Mouse (Mus musculus) myocyte (in vitro differentiated cells): Measurements from ENCODE around the gene Tnfsf10.

Experiments used
- CEBPB ChIP-seq: IDR thresholded peaks from 2 replicates; pipeline ENCODE4 v1.6.1; 2011; ENCODE audit warnings: mild to moderate bottlenecking, moderate library complexity; ENCODE audit not compliant: poor library complexity, insufficient read depth, severe bottlenecking
- E2F4 ChIP-seq: IDR thresholded peaks from one replicate; pipeline ENCODE4 v1.6.1; 2011; ENCODE audit warnings: mild to moderate bottlenecking, control low read depth, moderate library complexity; ENCODE audit not compliant: insufficient read depth
- MYOD1 ChIP-seq, 3 experiments: IDR thresholded peaks; one replicate each; pipeline ENCODE4 v1.6.1; 2011; ENCODE audit warnings: control low read depth in 2 of 3, low read depth in 2 of 3, mild to moderate bottlenecking in 2 of 3, moderate library complexity in 1 of 3; ENCODE audit not compliant: insufficient read length in 2 of 3, control insufficient read depth in 1 of 3
- MYOG ChIP-seq, 3 experiments: IDR thresholded peaks; one replicate each; pipeline ENCODE4 v1.6.1; 2011; ENCODE audit warnings: control low read depth in 2 of 3, low read depth in 2 of 3, mild to moderate bottlenecking in 2 of 3; ENCODE audit not compliant: insufficient read length in 2 of 3, control insufficient read depth in 1 of 3, insufficient read depth in 1 of 3
- POLR2A ChIP-seq: IDR thresholded peaks from one replicate; pipeline ENCODE4 v1.6.1; 2011; ENCODE audit warnings: low read depth, mild to moderate bottlenecking, control low read depth, moderate library complexity; ENCODE audit not compliant: insufficient read length
- REST ChIP-seq: IDR thresholded peaks from one replicate; pipeline ENCODE4 v1.6.1; 2011; ENCODE audit warnings: mild to moderate bottlenecking, control low read depth, moderate library complexity; ENCODE audit not compliant: insufficient read depth, insufficient read length
- TCF12 ChIP-seq: IDR thresholded peaks from one replicate; pipeline ENCODE4 v1.6.1; 2011; ENCODE audit warnings: mild to moderate bottlenecking, control low read depth; ENCODE audit not compliant: poor library complexity, insufficient read depth, severe bottlenecking
- USF1 ChIP-seq: IDR thresholded peaks from one replicate; pipeline ENCODE4 v1.6.1; 2011; ENCODE audit warnings: low read depth, mild to moderate bottlenecking, control low read depth, moderate library complexity

GRCm38 (mm10) chr3:27319650-27320049, 2.8 kb downstream of the Tnfsf10 start:
- TF ChIP-seq POLR2A = no peak
- no peak for TF ChIP-seq MYOD1 (IDR thresholded peaks at IDR 0.05; ENCODE audit: control insufficient read depth in 1 of 3, insufficient read length in 2 of 3, low read depth in 2 of 3)
- TF ChIP-seq USF1 = no peak
- TF ChIP-seq REST = no peak
- TF ChIP-seq CEBPB = no peak
- no peak for TF ChIP-seq E2F4
- TF ChIP-seq TCF12 = no peak
- TF ChIP-seq MYOG (IDR thresholded peaks at IDR 0.05; ENCODE audit: control insufficient read depth in 1 of 3, insufficient read depth in 1 of 3, insufficient read length in 2 of 3, low read depth in 2 of 3) = no peak
